In genomic region chr7:132067511-132067910, GRCm38 (mm10) we compare ENCODE assay signal across 14 mouse cellular contexts.
DNase-seq lines count a peak whose midpoint lies in the region.
"Had no signal": no experiment of that assay in that cellular context is flagged by ENCODE, and none has a peak within 500 bp of the region (broad histone marks: within the 10 kb centered on the region; RNA-seq: fewer than 3 reads in every experiment).

No protein-coding gene starts in this region.

- DNase-seq in adrenal gland, adult (ENCODE audit: inconsistent age in 2 of 2, low spot score in 1 of 2), result peak; percentile 32 to 84
- DNase-seq in adrenal gland, postnatal 4 days (ENCODE audit: low spot score in 2 of 2), result no peak
- peak; percentile 27 for DNase-seq in adrenal gland, postnatal 10 days
- peak; percentile 54 to 55 for DNase-seq in adrenal gland, postnatal 36 days
- DNase-seq in cerebellum, postnatal 36 days, result no peak
- no peak for DNase-seq in cerebellum, adult 11 months
- DNase-seq: cerebellum, adult 11-12 months; cerebellum, adult 8-10 months; cerebellum, postnatal 10 days; forebrain, postnatal 0 days; gastrocnemius, adult 2 months; gastrocnemius, postnatal 14 days; heart, postnatal 36 days; kidney, adult 11 months had no signal

Comparison
In these comparisons a context has a peak if more than half of its experiments do, and no peak if none do; other contexts are left out.
1. DNase-seq: peak in adrenal gland, adult (2 of 2), adrenal gland, postnatal 10 days (single experiment) and adrenal gland, postnatal 36 days (2 of 2); none in adrenal gland, postnatal 4 days (0 of 2), cerebellum, postnatal 36 days (0 of 2) and cerebellum, adult 11 months (single experiment).